ENCODE assay signal across 8 mouse cellular contexts in genomic region chr9:57129641-57130040, GRCm38 (mm10). TPM values are rescaled to one million over a fixed set of nuclear protein-coding genes. Genes with fewer than 3 reads are reported as not detected.
DNase-seq lines count a peak whose midpoint lies in the region; ATAC-seq and TF ChIP-seq lines count a peak whose summit lies in the region.

No protein-coding gene starts in this region.

- H3K9ac ChIP-seq in kidney, embryonic 14.5 days (ENCODE audit: low read depth, low read length) = no peak overlapping the region
- no peak overlapping the region; the same call in 1 of the 2 replicates for H3K9ac ChIP-seq in embryonic facial prominence, embryonic 13.5 days
- no peak overlapping the region; the same call in 1 of the 2 replicates for H3K9ac ChIP-seq in intestine, embryonic 15.5 days
- H3K9ac ChIP-seq in midbrain, postnatal 0 days (replicated peaks; ENCODE audit: low read length, poor library complexity, severe bottlenecking) = no peak overlapping the region

- H3K9me3 ChIP-seq in kidney, embryonic 14.5 days (ENCODE audit: control insufficient read depth, low read length) = no peaks in the 10 kb centered on the region
- no peaks in the 10 kb centered on the region for H3K9me3 ChIP-seq in embryonic facial prominence, embryonic 13.5 days
- no peaks in the 10 kb centered on the region for H3K9me3 ChIP-seq in intestine, embryonic 15.5 days
- no peaks in the 10 kb centered on the region for H3K9me3 ChIP-seq in midbrain, postnatal 0 days (ENCODE audit: low read length)

- H3K27ac ChIP-seq in kidney, embryonic 14.5 days (ENCODE audit: low read depth, low read length) = no peak overlapping the region
- no peak overlapping the region for H3K27ac ChIP-seq in embryonic facial prominence, embryonic 13.5 days
- no peak overlapping the region for H3K27ac ChIP-seq in intestine, embryonic 15.5 days
- no peak overlapping the region for H3K27ac ChIP-seq in midbrain, postnatal 0 days (ENCODE audit: low read depth, low read length)

- no peaks in the 10 kb centered on the region for H3K27me3 ChIP-seq in kidney, embryonic 14.5 days (ENCODE audit: control insufficient read depth, insufficient read depth, low read length)
- no peaks in the 10 kb centered on the region for H3K27me3 ChIP-seq in embryonic facial prominence, embryonic 13.5 days
- H3K27me3 ChIP-seq in intestine, embryonic 15.5 days (replicated peaks) = no peaks in the 10 kb centered on the region
- no peaks in the 10 kb centered on the region for H3K27me3 ChIP-seq in midbrain, postnatal 0 days (ENCODE audit: insufficient read depth, low read length)

- no peak for DNase-seq in kidney, postnatal 25 days
- no peak for DNase-seq in midbrain, postnatal 0 days (ENCODE audit: low spot score)
- DNase-seq in adrenal gland, postnatal 4 days (ENCODE audit: low spot score in 2 of 2) = no peak
- no peak for DNase-seq in layer of hippocampus, adult 8-10 months (ENCODE audit: low spot score in 2 of 2)
- DNase-seq in thymus, postnatal 4 days = no peak

- H3K4me3 ChIP-seq in kidney, embryonic 14.5 days (ENCODE audit: low read length) = peak overlapping the region; percentile 78; the same call in 1 of the 2 replicates
- H3K4me3 ChIP-seq in embryonic facial prominence, embryonic 13.5 days = no peak overlapping the region
- H3K4me3 ChIP-seq in intestine, embryonic 15.5 days (replicated peaks) = peak overlapping the region; percentile 76
- H3K4me3 ChIP-seq in midbrain, postnatal 0 days (ENCODE audit: low read depth, low read length) = peak overlapping the region; percentile 88; the same call in 1 of the 2 replicates

- ATAC-seq in kidney, embryonic 14.5 days (ENCODE audit: low FRiP score, low TSS enrichment) = no peak
- ATAC-seq in embryonic facial prominence, embryonic 13.5 days (ENCODE audit: insufficient number of reproducible peaks, insufficient read depth, low FRiP score, low TSS enrichment, low read depth) = no peak
- no peak for ATAC-seq in intestine, embryonic 15.5 days
- no peak for ATAC-seq in midbrain, postnatal 0 days (ENCODE audit: low FRiP score)

- H3K36me3 ChIP-seq in kidney, embryonic 14.5 days (ENCODE audit: control insufficient read depth, insufficient read depth, low read length) = peaks cover 45% of the 10 kb centered on the region
- H3K36me3 ChIP-seq in embryonic facial prominence, embryonic 13.5 days = peaks cover 44% of the 10 kb centered on the region
- peaks cover 16% of the 10 kb centered on the region for H3K36me3 ChIP-seq in intestine, embryonic 15.5 days
- peaks cover 14% of the 10 kb centered on the region for H3K36me3 ChIP-seq in midbrain, postnatal 0 days (ENCODE audit: insufficient read depth, low read length)

- H3K4me1 ChIP-seq in kidney, embryonic 14.5 days (ENCODE audit: control insufficient read depth, insufficient read depth, low read length) = peaks cover 7% of the 10 kb centered on the region
- H3K4me1 ChIP-seq in embryonic facial prominence, embryonic 13.5 days = peaks cover 14% of the 10 kb centered on the region
- peaks cover 10% of the 10 kb centered on the region; the same call in 1 of the 2 replicates for H3K4me1 ChIP-seq in intestine, embryonic 15.5 days (replicated peaks)
- H3K4me1 ChIP-seq in midbrain, postnatal 0 days (ENCODE audit: insufficient read depth, low read length) = peaks cover 7% of the 10 kb centered on the region; the same call in 1 of the 2 replicates

- H3K4me2 ChIP-seq in kidney, embryonic 14.5 days (replicated peaks; ENCODE audit: low read depth, low read length) = peak overlapping the region; percentile 90
- peak overlapping the region; percentile 91 for H3K4me2 ChIP-seq in embryonic facial prominence, embryonic 13.5 days
- H3K4me2 ChIP-seq in intestine, embryonic 15.5 days (replicated peaks) = peak overlapping the region; percentile 84
- H3K4me2 ChIP-seq in midbrain, postnatal 0 days (ENCODE audit: low read depth, low read length, poor library complexity, severe bottlenecking) = peak overlapping the region; percentile 82

- TF ChIP-seq CTCF in midbrain, postnatal 0 days (IDR thresholded peaks at IDR 0.05) = no peak

RNA-seq across cellular contexts. Expression of gene Man2c1, which starts 0.8 kb away (rescaled TPM):
- polyA plus RNA-seq in kidney, embryonic 14.5 days (2014; fragmentation: Nextera tagmentation; extraction: Ambion mirVana) = 28.5 and 38.7 TPM in 2 replicates
- polyA plus RNA-seq in embryonic facial prominence, embryonic 13.5 days (2015; fragmentation: Nextera tagmentation; extraction: Ambion mirVana) = 66.9 and 77.5 TPM in 2 replicates
- 50.6 and 55.6 TPM in 2 replicates for polyA plus RNA-seq in intestine, embryonic 15.5 days (2015; fragmentation: Nextera tagmentation; extraction: Ambion mirVana)
- total RNA-seq in midbrain, postnatal 0 days (2014; rRNA removed) = 161 and 186 TPM in 2 replicates
- polyA plus RNA-seq in midbrain, postnatal 0 days (2015; fragmentation: Nextera tagmentation; extraction: Ambion mirVana) = 69.9 and 79.3 TPM in 2 replicates
- 100 to 1,000 TPM; 172 to 175 TPM for total RNA-seq in adrenal gland, postnatal 4 days (2021)
- total RNA-seq in layer of hippocampus, adult 8-10 months (2022) = 100 to 1,000 TPM; 153 to 212 (median 175) TPM

RNA-seq across cellular contexts. Expression of gene Neil1, which starts 18.5 kb away (rescaled TPM):
- polyA plus RNA-seq in kidney, embryonic 14.5 days (2014; fragmentation: Nextera tagmentation; extraction: Ambion mirVana) = 7.0 and 7.5 TPM in 2 replicates
- polyA plus RNA-seq in embryonic facial prominence, embryonic 13.5 days (2015; fragmentation: Nextera tagmentation; extraction: Ambion mirVana) = 7.2 and 10.1 TPM in 2 replicates
- 7.1 and 7.6 TPM in 2 replicates for polyA plus RNA-seq in intestine, embryonic 15.5 days (2015; fragmentation: Nextera tagmentation; extraction: Ambion mirVana)
- total RNA-seq in midbrain, postnatal 0 days (2014; rRNA removed) = 6.1 and 7.8 TPM in 2 replicates
- 6.2 TPM in 2 replicates for polyA plus RNA-seq in midbrain, postnatal 0 days (2015; fragmentation: Nextera tagmentation; extraction: Ambion mirVana)
- 10 to 100 TPM; 10.8 to 11.1 TPM for total RNA-seq in adrenal gland, postnatal 4 days (2021)
- total RNA-seq in layer of hippocampus, adult 8-10 months (2022) = 10 to 100 TPM in 1 of 4 experiments, 1 to 10 TPM in 3; 9.4 to 10.4 (median 9.8) TPM

RNA-seq across cellular contexts. Expression of gene Commd4, which starts 28.5 kb away (rescaled TPM):
- polyA plus RNA-seq in kidney, embryonic 14.5 days (2014; fragmentation: Nextera tagmentation; extraction: Ambion mirVana) = 99.0 and 137 TPM in 2 replicates
- 91.8 and 97.7 TPM in 2 replicates for polyA plus RNA-seq in embryonic facial prominence, embryonic 13.5 days (2015; fragmentation: Nextera tagmentation; extraction: Ambion mirVana)
- 83.8 and 104 TPM in 2 replicates for polyA plus RNA-seq in intestine, embryonic 15.5 days (2015; fragmentation: Nextera tagmentation; extraction: Ambion mirVana)
- total RNA-seq in midbrain, postnatal 0 days (2014; rRNA removed) = 56.9 and 72.8 TPM in 2 replicates
- polyA plus RNA-seq in midbrain, postnatal 0 days (2015; fragmentation: Nextera tagmentation; extraction: Ambion mirVana) = 184 and 201 TPM in 2 replicates
- 10 to 100 TPM; 65.7 to 78.2 TPM for total RNA-seq in adrenal gland, postnatal 4 days (2021)
- total RNA-seq in layer of hippocampus, adult 8-10 months (2022) = 10 to 100 TPM; 89.4 to 97.5 (median 92.1) TPM

RNA-seq across cellular contexts. Expression of gene Sin3a, which starts 57.8 kb away (rescaled TPM):
- polyA plus RNA-seq in kidney, embryonic 14.5 days (2014; fragmentation: Nextera tagmentation; extraction: Ambion mirVana) = 28.9 and 53.2 TPM in 2 replicates
- 35.2 and 45.1 TPM in 2 replicates for polyA plus RNA-seq in embryonic facial prominence, embryonic 13.5 days (2015; fragmentation: Nextera tagmentation; extraction: Ambion mirVana)
- polyA plus RNA-seq in intestine, embryonic 15.5 days (2015; fragmentation: Nextera tagmentation; extraction: Ambion mirVana) = 26.0 and 26.4 TPM in 2 replicates
- total RNA-seq in midbrain, postnatal 0 days (2014; rRNA removed) = 46.7 and 85.7 TPM in 2 replicates
- polyA plus RNA-seq in midbrain, postnatal 0 days (2015; fragmentation: Nextera tagmentation; extraction: Ambion mirVana) = 13.4 and 14.6 TPM in 2 replicates
- 10 to 100 TPM; 58.0 to 64.5 TPM for total RNA-seq in adrenal gland, postnatal 4 days (2021)
- total RNA-seq in layer of hippocampus, adult 8-10 months (2022) = 10 to 100 TPM; 26.9 to 48.2 (median 41.3) TPM
